Mouse (Mus musculus) 3134 (cell line): Measurements from ENCODE around the gene Ccl4.

ENCODE experiments used
- DNase-seq: peaks from one replicate; pipeline ENCODE4 v3.0.0-alpha.2; 2011; ENCODE audit warnings: low spot score; ENCODE audit not compliant: insufficient read length; ENCODE audit errors: extremely low read depth

Ccl4 gene

GRCm38 (mm10) chr11:83663532-83663931, 1.1 kb downstream of the Ccl4 start:
- no peak for DNase-seq

- DNase-seq = no peak
Observed at GRCm38 (mm10) chr11:83671743-83672142, 9.4 kb downstream of the Ccl4 start.

GRCm38 (mm10) chr11:83675665-83676064, 13.3 kb downstream of the Ccl4 start:
- DNase-seq = no peak

GRCm38 (mm10) chr11:83689918-83690317, 27.5 kb downstream of the Ccl4 start:
- no peak for DNase-seq

GRCm38 (mm10) chr11:83692008-83692407, 29.6 kb downstream of the Ccl4 start:
- DNase-seq = no peak

- no peak for DNase-seq
Observed at GRCm38 (mm10) chr11:83703705-83704104, 41.3 kb downstream of the Ccl4 start, which contains the start of gene Wfdc17. Gene Wfdc17, plus strand, starts transcription at chr11:83703991.

- no peak for DNase-seq
Observed at GRCm38 (mm10) chr11:83708715-83709114, 46.3 kb downstream of the Ccl4 start, which contains the start of gene Wfdc18. Gene Wfdc18, plus strand, starts transcription at chr11:83709015.

GRCm38 (mm10) chr11:83709683-83710082, 47.3 kb downstream of the Ccl4 start:
- DNase-seq = no peak

GRCm38 (mm10) chr11:83712671-83713070, 50.3 kb downstream of the Ccl4 start:
- peak; percentile 14 for DNase-seq

GRCm38 (mm10) chr11:83713925-83714324, 51.5 kb downstream of the Ccl4 start:
- no peak for DNase-seq
